Mouse (Mus musculus): ENCODE measurements around the gene Slc35g3.

Gene Slc35g3

GRCm38 (mm10) chr11:69754701-69755100 lies 7.1 kb downstream of the Slc35g3 start:
- peak; percentile 92 for DNase-seq (ENCODE audit: low read depth)

DNA sequence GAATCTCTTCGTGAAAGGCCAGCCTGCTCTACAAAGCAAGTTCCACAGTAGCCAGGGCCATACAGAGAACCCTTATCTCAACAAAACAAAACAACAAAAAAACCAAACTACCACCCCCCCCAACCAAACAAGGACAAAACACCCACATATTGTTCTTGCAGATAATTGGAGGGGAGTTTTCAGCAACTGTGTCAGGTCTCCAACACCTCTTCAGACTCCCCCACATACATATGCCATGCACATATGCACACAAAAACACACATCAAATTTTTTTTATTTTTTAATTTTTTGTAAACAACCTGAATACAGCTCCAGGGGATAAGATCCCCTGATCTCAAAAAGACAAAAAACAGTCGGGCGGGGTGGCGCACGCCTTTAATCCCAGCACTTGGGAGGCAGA lies 7.5 kb downstream of the Slc35g3 start:
- DNase-seq (ENCODE audit: low read depth) = peak; percentile 54

DNA sequence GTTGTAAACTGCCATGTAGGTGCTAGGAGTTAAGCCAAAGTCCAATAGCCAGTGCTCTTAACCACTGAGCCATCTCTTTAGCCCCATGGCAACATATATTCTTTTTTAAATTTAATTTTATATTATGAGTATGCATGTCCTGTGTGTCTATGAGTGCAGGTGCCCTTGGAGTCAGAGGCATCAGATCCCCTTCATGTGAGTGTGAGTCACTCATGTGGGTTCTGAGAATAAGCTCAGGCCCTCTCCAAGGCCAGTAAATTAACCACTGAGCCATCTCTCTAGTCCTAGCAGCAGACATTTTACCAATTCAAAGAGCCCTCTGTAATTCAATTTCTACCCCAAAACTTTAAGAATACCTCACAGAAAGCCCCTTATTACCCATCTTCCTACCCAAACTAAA lies 9.1 kb downstream of the Slc35g3 start:
- peak; percentile 14 for DNase-seq (ENCODE audit: low read depth)

GRCm38 (mm10) chr11:69751635-69752034 lies 10.1 kb downstream of the Slc35g3 start:
- DNase-seq (ENCODE audit: low read depth) = no peak

DNA sequence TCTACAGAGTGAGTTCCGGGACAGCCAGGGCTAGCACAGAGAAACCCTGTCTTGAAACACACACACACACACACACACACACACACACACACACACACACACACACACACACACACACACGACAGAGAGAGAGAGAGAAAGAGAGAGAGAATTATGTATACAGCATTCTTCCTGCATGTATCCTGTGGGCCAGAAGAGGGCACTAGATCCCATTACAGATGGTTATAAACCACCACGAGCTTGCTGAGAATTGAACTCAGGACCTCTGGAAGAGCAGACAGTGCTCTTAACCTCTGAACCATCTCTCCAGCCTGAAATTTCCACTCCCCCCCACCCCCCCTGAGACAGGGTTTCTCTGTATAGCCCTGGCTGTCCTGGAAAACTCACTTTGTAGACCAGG lies 30.4 kb downstream of the Slc35g3 start:
- peak; percentile 41 for DNase-seq (ENCODE audit: low read depth)

GRCm38 (mm10) chr11:69729063-69729462 lies 32.7 kb downstream of the Slc35g3 start:
- peak; percentile 86 for DNase-seq (ENCODE audit: low read depth)

- no peak for DNase-seq (ENCODE audit: low read depth)
Measured at GRCm38 (mm10) chr11:69725951-69726350, 35.8 kb downstream of the Slc35g3 start.

GRCm38 (mm10) chr11:69723074-69723473 lies 38.7 kb downstream of the Slc35g3 start:
- no peak for DNase-seq (ENCODE audit: low read depth)

- no peak for DNase-seq (ENCODE audit: low read depth)
Measured at GRCm38 (mm10) chr11:69720852-69721251, 40.9 kb downstream of the Slc35g3 start.

DNA sequence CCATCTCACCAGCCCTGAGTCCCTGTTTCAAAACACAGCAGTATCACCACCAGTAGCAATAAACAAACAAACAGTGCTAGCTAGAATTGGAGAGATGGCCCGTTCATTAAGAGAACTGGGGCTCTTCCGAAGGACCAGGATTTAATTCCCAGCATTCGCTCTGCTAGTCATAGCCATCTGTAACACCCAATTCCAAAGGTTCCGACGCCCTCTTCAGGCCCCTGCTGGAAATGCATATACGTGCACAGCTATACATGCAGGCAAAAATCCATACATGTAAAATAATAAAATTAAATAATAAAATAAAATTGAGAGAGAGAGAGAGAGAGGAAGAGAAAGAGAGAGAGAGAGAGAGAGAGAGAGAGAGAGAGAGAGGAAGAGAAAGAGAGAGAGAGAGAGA lies 42.3 kb downstream of the Slc35g3 start:
- peak; percentile 33 for DNase-seq (ENCODE audit: low read depth)

- no peak for DNase-seq (ENCODE audit: low read depth)
Measured at GRCm38 (mm10) chr11:69718661-69719060, 43.1 kb downstream of the Slc35g3 start.

DNA sequence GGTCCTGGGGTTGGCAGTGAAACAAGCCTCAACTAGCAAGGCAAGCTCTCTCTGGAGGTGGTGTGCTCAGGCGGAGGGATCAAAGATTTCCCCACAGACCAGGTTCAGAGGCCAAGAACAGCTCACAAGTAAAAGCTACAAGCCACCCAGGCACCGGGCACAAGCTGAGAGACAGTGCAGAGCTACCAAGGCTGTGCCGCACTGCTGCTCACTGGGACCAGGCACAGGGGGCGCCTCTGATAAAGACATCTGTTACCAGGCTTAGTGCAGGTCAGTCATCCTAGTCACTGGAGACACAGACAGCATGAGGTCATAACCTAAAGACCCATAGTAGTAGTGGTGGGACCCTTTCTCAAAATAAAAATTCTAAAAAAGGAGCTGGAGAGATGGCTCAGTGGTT lies 44.8 kb downstream of the Slc35g3 start:
- DNase-seq (ENCODE audit: low read depth) = no peak

DNA sequence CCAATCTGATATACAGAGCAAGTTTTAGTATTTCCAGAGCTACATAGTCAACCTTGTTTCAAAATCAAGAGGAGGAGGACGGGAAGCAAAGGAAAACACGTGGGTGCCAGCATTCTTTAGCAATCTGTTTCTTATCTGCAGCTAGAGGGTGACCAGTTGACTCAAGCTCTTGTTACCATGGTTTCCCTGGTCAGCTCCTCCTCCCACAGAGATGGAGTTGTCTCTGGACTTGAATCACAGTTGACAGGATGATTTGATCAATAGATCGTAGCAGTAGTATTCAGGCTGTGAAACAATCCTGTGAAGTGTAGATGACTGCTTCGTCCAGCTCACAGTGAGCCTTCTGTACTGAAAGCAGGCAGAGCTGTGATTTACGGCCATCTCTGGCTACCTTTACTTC lies 45.8 kb downstream of the Slc35g3 start:
- no peak for DNase-seq (ENCODE audit: low read depth)

DNA sequence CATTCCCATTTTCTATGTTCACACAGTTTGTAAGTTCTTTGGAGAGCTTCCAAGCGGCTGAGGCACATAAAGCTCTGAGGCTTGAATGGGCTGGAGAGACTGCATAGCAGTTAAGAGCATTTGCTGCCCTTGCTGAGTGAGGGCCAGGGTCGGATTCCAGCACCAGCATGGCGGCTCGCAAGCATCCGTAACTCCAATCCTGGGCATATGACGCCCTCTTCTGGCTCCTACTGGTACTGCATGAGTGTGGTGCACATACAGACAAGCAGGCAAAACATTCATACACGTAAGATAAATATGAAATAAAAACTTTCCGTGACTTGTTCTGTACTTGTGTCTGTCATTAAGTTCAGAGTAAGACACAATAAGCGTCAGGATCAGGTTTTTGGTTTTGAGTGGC lies 46.3 kb downstream of the Slc35g3 start:
- peak; percentile 64 for DNase-seq (ENCODE audit: low read depth)

GRCm38 (mm10) chr11:69714636-69715329 lies 47.0 kb downstream of the Slc35g3 start:
- no peak for DNase-seq (ENCODE audit: low read depth)

GRCm38 (mm10) chr11:69712954-69713672 lies 48.7 kb downstream of the Slc35g3 start:
- no peak for DNase-seq (ENCODE audit: low read depth)

GRCm38 (mm10) chr11:69711082-69711481 lies 50.7 kb downstream of the Slc35g3 start:
- no peak for DNase-seq (ENCODE audit: low read depth)

- no peak for DNase-seq (ENCODE audit: low read depth)
Measured at GRCm38 (mm10) chr11:69710470-69710869, 51.3 kb downstream of the Slc35g3 start.

Measured in induced T-regulatory cell, adult 2 months (primary cell).